Mouse (Mus musculus): Measurements from ENCODE around the gene Nabp1.

The Nabp1 gene

GRCm38 (mm10) chr1:51478262-51479026 is at the start of gene Nabp1:
Nabp1 (minus strand) TSS chr1:51478425.
- DNase-seq, result peak; percentile 99

GRCm38 (mm10) chr1:51525563-51526265 is 47.5 kb upstream of the Nabp1 start:
- no peak for DNase-seq

GRCm38 (mm10) chr1:51521651-51522050 is 43.4 kb upstream of the Nabp1 start:
- no peak for DNase-seq

- no peak for DNase-seq
Observed at GRCm38 (mm10) chr1:51520246-51520780, 42.1 kb upstream of the Nabp1 start.

DNA sequence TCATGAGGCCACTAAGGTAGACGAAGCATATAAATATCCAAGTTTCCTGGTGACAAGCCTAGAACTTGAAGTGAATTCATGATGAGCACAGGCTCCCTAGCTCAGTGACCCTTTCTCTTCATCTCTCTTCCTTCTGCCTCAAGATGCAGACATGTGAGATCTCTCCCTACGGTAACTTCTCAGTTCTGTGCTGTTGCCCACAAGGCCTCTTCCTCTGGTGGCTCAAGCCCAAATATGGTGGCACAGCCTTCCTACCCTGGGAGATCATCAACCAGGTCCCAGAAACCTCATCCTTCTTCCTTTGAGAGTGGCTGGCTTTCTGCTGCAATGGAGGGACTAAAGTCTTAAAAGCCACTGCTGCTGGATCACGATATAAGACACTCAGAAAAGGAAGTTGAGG is 40.9 kb upstream of the Nabp1 start:
- DNase-seq, result no peak

- no peak for DNase-seq
Observed at GRCm38 (mm10) chr1:51515625-51516024, 37.4 kb upstream of the Nabp1 start.

DNA sequence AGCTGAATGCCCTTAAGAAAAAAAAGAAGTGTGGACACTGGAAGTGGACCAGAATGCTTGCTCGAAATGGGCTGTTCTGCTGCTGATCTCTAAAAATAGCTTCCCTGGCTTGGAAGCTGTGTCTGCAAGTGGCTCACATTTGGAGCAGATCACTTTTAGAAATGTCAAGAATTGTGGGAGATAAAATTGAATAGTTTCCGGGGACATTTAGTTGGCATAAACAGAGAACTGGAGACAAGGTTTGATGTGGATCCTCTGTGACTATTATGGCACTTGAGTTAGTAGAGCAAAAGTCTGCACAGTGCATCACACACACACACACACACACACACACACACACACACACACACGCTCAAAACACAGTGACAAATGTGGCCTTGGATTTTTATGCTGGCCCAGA is 36.8 kb upstream of the Nabp1 start:
- DNase-seq, result no peak

DNA sequence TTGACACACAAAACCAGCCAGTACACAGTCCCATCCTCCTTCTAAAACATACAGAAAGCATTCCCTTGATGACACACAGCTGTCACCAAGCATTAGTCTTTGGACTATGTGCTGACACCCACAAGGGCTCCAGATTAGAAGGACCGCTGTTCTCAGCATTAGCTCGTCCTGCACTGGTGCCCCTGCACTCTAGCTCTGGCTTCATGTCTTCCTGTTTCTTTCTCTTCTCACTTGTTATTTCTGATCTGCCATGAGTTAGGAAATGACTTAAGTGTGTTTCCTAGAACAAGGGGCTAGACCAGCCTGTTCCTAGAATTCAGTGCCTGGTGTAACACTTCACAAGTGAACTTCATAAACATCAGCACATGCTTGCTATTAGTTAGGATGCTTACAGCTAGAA is 36.2 kb upstream of the Nabp1 start:
- no peak for DNase-seq

GRCm38 (mm10) chr1:51513059-51513713 is 35.0 kb upstream of the Nabp1 start:
- no peak for DNase-seq

DNA sequence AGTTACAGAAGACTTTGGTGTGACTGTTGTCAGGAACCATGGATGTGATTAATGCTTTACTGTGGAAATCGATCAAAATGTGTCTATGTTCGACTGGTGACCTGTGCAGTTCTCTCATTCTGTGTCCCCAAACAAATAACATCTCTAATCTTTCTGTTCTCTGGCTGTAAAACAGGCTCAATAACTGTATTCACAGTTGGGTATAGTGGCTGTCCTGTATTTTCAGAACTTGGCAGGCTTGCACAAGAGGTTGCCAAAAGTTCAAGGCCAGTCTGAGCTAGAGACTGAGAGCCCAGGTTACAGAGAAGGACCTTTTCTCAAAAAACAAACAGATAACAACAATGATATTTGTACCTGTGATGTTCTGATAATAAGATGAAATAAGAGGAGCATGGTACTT is 34.1 kb upstream of the Nabp1 start:
- no peak for DNase-seq

DNA sequence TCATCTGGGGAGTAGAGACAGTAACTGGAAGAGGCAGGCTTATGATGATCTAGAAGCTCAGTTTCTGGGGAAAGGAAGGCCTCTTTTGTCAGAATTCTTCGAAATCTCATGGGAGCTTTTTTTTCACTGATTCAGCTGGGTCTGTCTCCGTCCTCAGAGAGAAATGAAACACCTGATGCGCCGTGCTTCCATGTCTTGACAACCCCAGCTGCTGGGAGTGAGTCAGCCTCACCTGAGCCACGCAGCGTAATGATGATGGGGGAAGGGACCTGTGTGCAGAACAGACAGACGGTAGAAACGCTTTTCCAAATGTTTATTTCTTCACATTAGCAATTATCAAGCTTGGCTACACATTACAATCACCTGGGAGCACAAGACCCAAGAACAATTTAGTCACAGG is 31.6 kb upstream of the Nabp1 start:
- no peak for DNase-seq

DNA sequence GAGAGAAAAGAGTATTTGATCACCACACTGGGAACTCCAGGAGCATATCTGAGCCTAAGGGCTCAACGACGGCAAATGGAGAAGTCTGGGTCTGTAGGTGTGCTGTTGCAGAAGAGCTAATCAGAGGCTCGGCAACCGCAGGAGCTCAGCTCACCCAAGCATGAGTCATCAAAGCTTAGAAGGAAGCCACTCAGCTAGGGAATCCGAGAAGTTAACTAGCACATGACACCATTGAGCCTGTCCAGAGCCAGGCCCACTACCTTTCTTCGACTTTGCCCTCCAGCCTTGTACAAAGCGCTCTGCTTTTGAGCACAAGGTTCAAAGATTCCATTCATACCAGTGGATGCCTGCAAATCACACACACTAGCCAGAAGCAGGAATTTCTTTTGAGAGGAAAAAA is 30.9 kb upstream of the Nabp1 start:
- DNase-seq, result no peak

- no peak for DNase-seq
Observed at GRCm38 (mm10) chr1:51508543-51508942, 30.3 kb upstream of the Nabp1 start.

- DNase-seq, result no peak
Observed at GRCm38 (mm10) chr1:51507436-51507835, 29.2 kb upstream of the Nabp1 start.

DNA sequence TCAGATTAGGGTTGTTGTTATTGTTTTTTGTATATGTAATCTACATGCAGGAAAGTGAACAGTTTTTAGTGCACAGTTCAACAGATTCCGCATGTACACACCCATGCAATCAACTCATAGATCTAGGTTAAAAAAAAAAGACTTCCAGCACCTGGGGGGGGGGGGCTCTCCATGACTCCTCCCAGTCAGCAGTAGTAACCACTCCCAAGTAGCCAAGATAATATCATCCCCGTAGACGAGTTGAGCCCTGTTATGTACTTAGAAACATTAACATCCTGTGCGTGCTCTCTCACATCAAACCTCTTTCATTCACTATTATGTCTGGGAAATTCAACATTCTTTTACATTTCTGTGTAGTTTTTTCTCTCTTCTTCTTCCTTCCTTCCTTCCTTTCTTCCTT is 28.0 kb upstream of the Nabp1 start:
- DNase-seq, result no peak

- no peak for DNase-seq
Observed at GRCm38 (mm10) chr1:51505632-51506031, 27.4 kb upstream of the Nabp1 start.

DNA sequence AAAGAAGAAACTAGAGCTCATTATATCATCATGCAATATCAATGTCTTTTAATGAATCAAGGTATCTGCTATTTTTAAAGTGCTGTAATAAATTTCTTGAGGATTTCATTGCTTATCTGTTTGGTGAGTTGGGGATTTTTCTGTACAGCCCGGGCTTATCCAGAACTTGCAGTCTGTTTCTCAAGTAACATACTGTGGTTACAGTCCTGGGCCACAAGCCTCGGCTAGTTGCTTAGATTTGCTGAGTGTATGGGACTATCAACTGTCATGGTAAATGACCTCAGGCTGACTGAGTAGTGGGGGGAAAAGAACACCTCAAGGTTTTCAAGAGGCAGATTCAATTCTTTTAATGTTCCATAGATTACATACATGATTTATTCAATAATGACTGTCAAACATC is 24.8 kb upstream of the Nabp1 start:
- no peak for DNase-seq

DNA sequence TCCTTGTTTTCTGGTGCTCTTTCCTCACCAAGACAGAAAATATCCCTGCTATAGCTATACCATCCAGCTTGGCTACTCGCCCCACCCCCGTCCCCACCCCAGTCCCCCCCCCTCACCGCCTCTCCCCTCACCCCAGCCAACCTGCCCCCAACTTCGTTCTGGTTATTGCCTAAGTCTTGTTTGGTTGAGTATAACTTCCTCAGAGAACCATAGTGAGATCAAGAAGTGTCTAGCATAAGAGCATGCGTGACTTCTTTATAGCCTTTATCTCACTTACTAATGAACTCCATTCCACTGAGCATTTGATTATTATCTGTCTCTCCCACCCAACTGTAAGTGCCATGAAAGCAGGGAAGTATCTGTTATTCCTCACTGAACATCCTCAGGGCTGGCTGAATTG is 24.1 kb upstream of the Nabp1 start:
- DNase-seq, result no peak

DNA sequence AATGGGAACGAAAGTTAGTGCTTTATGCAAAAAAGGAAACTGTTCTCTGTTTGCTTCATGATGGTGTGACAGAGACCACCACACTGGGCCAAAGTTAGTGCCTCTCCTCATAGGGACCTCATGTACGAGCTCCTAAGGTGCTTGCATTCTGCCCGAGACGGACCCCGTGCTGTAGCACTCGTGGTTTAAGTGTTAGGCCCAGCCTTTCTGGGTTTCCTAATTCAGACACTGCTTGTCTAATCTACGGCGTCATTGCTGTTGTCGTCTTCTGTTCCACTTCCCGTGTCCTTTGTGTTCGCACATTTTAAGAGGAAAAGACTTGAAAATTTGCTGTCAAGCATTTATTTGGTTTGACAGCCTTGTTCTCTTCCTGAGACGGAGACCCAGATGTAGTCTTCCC is 23.0 kb upstream of the Nabp1 start:
- DNase-seq, result no peak

GRCm38 (mm10) chr1:51498601-51499098 is 20.4 kb upstream of the Nabp1 start:
- DNase-seq, result no peak

GRCm38 (mm10) chr1:51496163-51496562 is 17.9 kb upstream of the Nabp1 start:
- no peak for DNase-seq

DNA sequence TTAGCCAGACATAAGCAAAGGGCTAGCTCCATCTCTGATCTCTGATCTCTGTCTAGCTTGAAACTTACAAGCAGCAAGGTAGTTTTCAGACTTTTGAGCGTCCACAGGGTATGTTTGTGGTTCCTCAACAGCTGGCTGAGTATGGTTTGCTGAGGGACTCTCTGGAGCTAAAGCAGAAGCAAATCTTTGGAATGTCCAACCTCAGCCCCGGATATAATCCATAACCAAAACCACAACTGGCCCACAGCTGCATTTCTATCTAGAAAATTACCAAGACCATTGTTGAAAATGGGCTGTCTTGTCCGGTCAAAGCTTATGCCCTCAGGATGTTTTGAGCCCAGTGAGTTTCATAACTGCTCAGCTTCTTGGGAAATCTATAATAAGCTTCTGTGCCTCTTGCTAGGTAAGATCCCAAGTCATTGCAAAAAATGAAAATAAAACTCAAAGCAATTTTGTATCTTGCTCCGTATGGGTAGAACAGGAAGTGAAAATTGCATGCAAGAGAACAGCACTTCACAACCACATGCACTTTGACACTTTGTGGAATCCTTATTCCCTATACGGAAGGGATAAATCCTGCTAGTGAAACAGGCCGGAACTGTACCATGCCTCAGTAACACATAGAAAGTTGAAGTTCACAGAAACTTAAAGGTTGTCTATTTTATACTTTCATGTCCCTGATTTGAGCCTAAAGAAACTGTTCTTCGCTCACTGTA is 15.5 kb upstream of the Nabp1 start:
- DNase-seq, result no peak

DNA sequence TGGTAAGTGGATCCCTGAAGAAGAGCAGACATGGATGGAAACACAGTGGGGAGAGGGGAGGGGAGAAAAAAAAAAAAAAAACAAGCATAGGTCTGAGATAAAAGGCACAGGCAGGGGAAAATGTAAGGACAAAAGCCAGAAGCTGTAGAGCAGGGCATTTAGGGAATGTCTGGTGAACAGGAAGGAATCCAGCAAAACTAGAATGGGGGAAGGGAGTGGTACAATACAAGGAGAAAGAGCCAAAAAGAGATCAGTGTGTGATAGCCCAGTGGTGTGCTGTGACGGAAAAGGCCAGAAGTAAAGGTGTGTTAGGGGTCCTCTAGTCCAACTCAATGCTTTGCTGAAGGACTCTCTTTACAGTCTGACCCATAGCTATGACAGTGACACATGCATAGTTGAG is 8.1 kb upstream of the Nabp1 start:
- no peak for DNase-seq

Measured in cerebellum, postnatal 25 days (tissue).